Mouse (Mus musculus): Measurements from ENCODE around the gene Zfp949. TPM values are rescaled to one million over a fixed set of nuclear protein-coding genes. Genes with fewer than 3 reads are reported as not detected.
A peak's percentile ranks its signal among the peaks of the same experiment; 100 is the strongest.

The Zfp949 gene
- total and polyA plus RNA-seq, 2 experiments from 2014 or later, result 11.1 to 14.9 TPM

GRCm38 (mm10) chr9:88546166-88546565 is 1.7 kb upstream of the Zfp949 start:
- Histone ChIP-seq H3K36me3 (ENCODE audit: insufficient read depth, low read length) (no peaks in the 10 kb centered on the region), H3K4me3 (ENCODE audit: low read depth, low read length) (no peak overlapping the region), H3K9ac (replicated peaks; ENCODE audit: low read length, poor library complexity, severe bottlenecking) (no peak overlapping the region), H3K9me3 (ENCODE audit: low read length) (no peaks in the 10 kb centered on the region), H3K4me2 (ENCODE audit: low read depth, low read length, poor library complexity, severe bottlenecking) (no peak overlapping the region), H3K4me1 (ENCODE audit: insufficient read depth, low read length) (0 out of 2 replicates have a peak, but pooled peaks cover 3% of the 10 kb centered on the region), H3K27me3 (ENCODE audit: insufficient read depth, low read length) (no peaks in the 10 kb centered on the region), H3K27ac (ENCODE audit: low read depth, low read length) (no peak overlapping the region)
- WGBS, result 4% methylated on average over 2 of the region's 2 CpGs
- ATAC-seq (ENCODE audit: low FRiP score) (no peak), DNase-seq (ENCODE audit: low spot score) (peak; percentile 67)
- peak; percentile 74 for TF ChIP-seq CTCF (IDR thresholded peaks at IDR 0.05)

- Histone ChIP-seq H3K9ac (replicated peaks; ENCODE audit: low read length, poor library complexity, severe bottlenecking) (no peak overlapping the region), H3K4me1 (ENCODE audit: insufficient read depth, low read length) (0 out of 2 replicates have a peak, but pooled peaks cover 3% of the 10 kb centered on the region), H3K9me3 (ENCODE audit: low read length) (no peaks in the 10 kb centered on the region), H3K27me3 (ENCODE audit: insufficient read depth, low read length) (no peaks in the 10 kb centered on the region), H3K27ac (ENCODE audit: low read depth, low read length) (no peak overlapping the region), H3K4me2 (ENCODE audit: low read depth, low read length, poor library complexity, severe bottlenecking) (no peak overlapping the region), H3K36me3 (ENCODE audit: insufficient read depth, low read length) (no peaks in the 10 kb centered on the region), H3K4me3 (ENCODE audit: low read depth, low read length) (no peak overlapping the region)
- 67% methylated on average over 8 of the region's 8 CpGs for WGBS
- ATAC-seq (ENCODE audit: low FRiP score) (no peak), DNase-seq (ENCODE audit: low spot score) (no peak)
- no peak for TF ChIP-seq CTCF (IDR thresholded peaks at IDR 0.05)
Measured at GRCm38 (mm10) chr9:88546657-88547056, 1.2 kb upstream of the Zfp949 start.

GRCm38 (mm10) chr9:88547270-88547669 is 550 bp upstream of the Zfp949 start:
- Histone ChIP-seq H3K4me1 (ENCODE audit: insufficient read depth, low read length) (0 out of 2 replicates have a peak, but pooled peaks cover 3% of the 10 kb centered on the region), H3K4me2 (ENCODE audit: low read depth, low read length, poor library complexity, severe bottlenecking) (peak overlapping the region; percentile 83), H3K4me3 (ENCODE audit: low read depth, low read length) (peak overlapping the region; percentile 84), H3K36me3 (ENCODE audit: insufficient read depth, low read length) (no peaks in the 10 kb centered on the region), H3K9me3 (ENCODE audit: low read length) (no peaks in the 10 kb centered on the region), H3K9ac (replicated peaks; ENCODE audit: low read length, poor library complexity, severe bottlenecking) (no peak overlapping the region), H3K27me3 (ENCODE audit: insufficient read depth, low read length) (no peaks in the 10 kb centered on the region), H3K27ac (ENCODE audit: low read depth, low read length) (no peak overlapping the region)
- peak; percentile 69; the same call in 1 of the 2 replicates for ATAC-seq (ENCODE audit: low FRiP score)
- WGBS, result 22% methylated on average over 7 of the region's 7 CpGs
- peak; percentile 65 for TF ChIP-seq CTCF (IDR thresholded peaks at IDR 0.05)
- peak; percentile 82 for DNase-seq (ENCODE audit: low spot score)

GRCm38 (mm10) chr9:88548614-88548945 is 760 bp downstream of the Zfp949 start:
- Histone ChIP-seq H3K27ac (ENCODE audit: low read depth, low read length) (peak overlapping the region; percentile 96), H3K4me2 (ENCODE audit: low read depth, low read length, poor library complexity, severe bottlenecking) (peak overlapping the region; percentile 83), H3K4me3 (ENCODE audit: low read depth, low read length) (peak overlapping the region; percentile 84), H3K36me3 (ENCODE audit: insufficient read depth, low read length) (0 out of 2 replicates have a peak, but pooled peaks cover 2% of the 10 kb centered on the region), H3K4me1 (ENCODE audit: insufficient read depth, low read length) (0 out of 2 replicates have a peak, but pooled peaks cover 3% of the 10 kb centered on the region), H3K9ac (replicated peaks; ENCODE audit: low read length, poor library complexity, severe bottlenecking) (peak overlapping the region; percentile 86), H3K9me3 (ENCODE audit: low read length) (no peaks in the 10 kb centered on the region), H3K27me3 (ENCODE audit: insufficient read depth, low read length) (no peaks in the 10 kb centered on the region)
- DNase-seq (ENCODE audit: low spot score) (no peak), ATAC-seq (ENCODE audit: low FRiP score) (no peak; the same call in 1 of the 2 replicates)
- 6% methylated on average over 8 of the region's 8 CpGs for WGBS
- no peak for TF ChIP-seq CTCF (IDR thresholded peaks at IDR 0.05)

GRCm38 (mm10) chr9:88553071-88553470 is 5.3 kb downstream of the Zfp949 start:
- Histone ChIP-seq H3K4me1 (ENCODE audit: insufficient read depth, low read length) (0 out of 2 replicates have a peak, but pooled peaks cover 3% of the 10 kb centered on the region), H3K36me3 (ENCODE audit: insufficient read depth, low read length) (peaks cover 14% of the 10 kb centered on the region), H3K27me3 (ENCODE audit: insufficient read depth, low read length) (no peaks in the 10 kb centered on the region), H3K4me3 (ENCODE audit: low read depth, low read length) (no peak overlapping the region), H3K27ac (ENCODE audit: low read depth, low read length) (no peak overlapping the region), H3K4me2 (ENCODE audit: low read depth, low read length, poor library complexity, severe bottlenecking) (no peak overlapping the region), H3K9me3 (ENCODE audit: low read length) (no peaks in the 10 kb centered on the region), H3K9ac (replicated peaks; ENCODE audit: low read length, poor library complexity, severe bottlenecking) (no peak overlapping the region)
- ATAC-seq (ENCODE audit: low FRiP score), result no peak
- no peak for DNase-seq (ENCODE audit: low spot score)
- TF ChIP-seq CTCF (IDR thresholded peaks at IDR 0.05), result no peak
- 98% methylated on average over 14 of the region's 14 CpGs for WGBS

GRCm38 (mm10) chr9:88558146-88558545 is 10.3 kb downstream of the Zfp949 start:
- no peak overlapping the region for H3K4me3 ChIP-seq (ENCODE audit: low read depth, low read length)
- no peaks in the 10 kb centered on the region for H3K9me3 ChIP-seq (ENCODE audit: low read length)
- H3K36me3 ChIP-seq (ENCODE audit: insufficient read depth, low read length), result peaks cover 18% of the 10 kb centered on the region
- H3K27ac ChIP-seq (ENCODE audit: low read depth, low read length), result no peak overlapping the region
- DNase-seq (ENCODE audit: low spot score) (no peak), ATAC-seq (ENCODE audit: low FRiP score) (no peak)
- H3K27me3 ChIP-seq (ENCODE audit: insufficient read depth, low read length), result no peaks in the 10 kb centered on the region
- no peak for TF ChIP-seq CTCF (IDR thresholded peaks at IDR 0.05)
- no peak overlapping the region for H3K9ac ChIP-seq (replicated peaks; ENCODE audit: low read length, poor library complexity, severe bottlenecking)
- 87% methylated on average over 4 of the region's 4 CpGs for WGBS
- no peaks in the 10 kb centered on the region for H3K4me1 ChIP-seq (ENCODE audit: insufficient read depth, low read length)
- H3K4me2 ChIP-seq (ENCODE audit: low read depth, low read length, poor library complexity, severe bottlenecking), result no peak overlapping the region

All from midbrain, postnatal 0 days (tissue).